Mouse (Mus musculus): Measurements from ENCODE around the gene Scg5. TPM values are rescaled to one million over a fixed set of nuclear protein-coding genes. Genes with fewer than 3 reads are reported as not detected.

The Scg5 gene
- polyA plus RNA-seq, 1 experiment from 2014 or later, result 4.1 TPM

DNA sequence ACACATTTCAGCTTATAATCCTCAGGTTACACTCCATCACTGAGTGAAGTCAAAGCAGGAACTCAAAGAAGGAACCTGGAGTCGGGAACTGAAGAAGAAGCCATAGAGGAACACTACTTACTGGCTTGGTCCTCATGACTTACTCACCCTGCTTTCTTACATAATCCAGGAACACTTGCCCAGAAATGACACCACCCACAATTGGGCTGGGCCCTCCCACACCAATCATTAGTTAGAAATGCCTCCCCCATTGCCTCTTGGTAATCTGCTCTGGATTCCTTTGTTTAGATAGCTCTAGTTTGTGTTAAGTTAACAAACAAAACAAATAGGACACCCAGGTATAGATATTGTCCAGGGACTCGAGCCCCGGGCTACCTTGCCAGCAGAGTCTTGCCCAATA lies 100.3 kb downstream of the Scg5 start:
- H3K4me2 ChIP-seq (replicated peaks), result no peak overlapping the region
- no peaks in the 10 kb centered on the region for H3K4me1 ChIP-seq
- H3K27ac ChIP-seq (replicated peaks), result no peak overlapping the region
- H3K27me3 ChIP-seq, result no peaks in the 10 kb centered on the region
- WGBS, result 81% methylated on average over 3 of the region's 3 CpGs
- no peak for ATAC-seq (ENCODE audit: insufficient number of reproducible peaks, low FRiP score, low TSS enrichment, low read depth)
- no peak overlapping the region for H3K4me3 ChIP-seq (replicated peaks)
- no peaks in the 10 kb centered on the region for H3K9me3 ChIP-seq (replicated peaks)
- H3K9ac ChIP-seq, result no peak overlapping the region
- H3K36me3 ChIP-seq, result no peaks in the 10 kb centered on the region

Other genes starting within 250 kb of the Scg5 start
- gene Grem1, start 70.5 kb downstream of the Scg5 start, polyA plus RNA-seq (2015; fragmentation: Nextera tagmentation; extraction: Ambion mirVana), result 1.1 and 1.5 TPM in 2 replicates
- 19.3 and 20.1 TPM in 2 replicates for gene Arhgap11a, start 19.5 kb upstream of the Scg5 start, polyA plus RNA-seq (2015; fragmentation: Nextera tagmentation; extraction: Ambion mirVana)
- gene Gjd2, start 184.5 kb upstream of the Scg5 start, polyA plus RNA-seq (2015; fragmentation: Nextera tagmentation; extraction: Ambion mirVana), result 0.23 and 0.25 TPM in 2 replicates
- 1,136 and 1,472 TPM in 2 replicates for gene Actc1, start 224.4 kb upstream of the Scg5 start, polyA plus RNA-seq (2015; fragmentation: Nextera tagmentation; extraction: Ambion mirVana)

Data from embryonic facial prominence, embryonic 15.5 days (tissue).